Mouse (Mus musculus) adipose tissue, adult 10 weeks (tissue): Measurements from ENCODE around the gene Emid1. TPM values are rescaled to one million over a fixed set of nuclear protein-coding genes. Genes with fewer than 3 reads are reported as not detected.

Experiments used
- polyA plus RNA-seq: library from polyadenylated mRNA; stranded (reverse); fragments of 350-450 nt; fragmentation: Illumina TruSeq; extraction: RNeasy Lipid Tissue Mini Kit (QIAGEN cat#74804); gene quantifications from one replicate; pipeline ENCODE4 v1.2.3, GENCODE M21; 2014; ENCODE audit warnings: low read depth, low replicate concordance

The Emid1 gene
- 130 TPM for polyA plus RNA-seq

GRCm38 (mm10) chr11:5151680-5152337, at the start of gene Emid1:
TSS of gene Emid1 (minus strand) at chr11:5152257.

DNA sequence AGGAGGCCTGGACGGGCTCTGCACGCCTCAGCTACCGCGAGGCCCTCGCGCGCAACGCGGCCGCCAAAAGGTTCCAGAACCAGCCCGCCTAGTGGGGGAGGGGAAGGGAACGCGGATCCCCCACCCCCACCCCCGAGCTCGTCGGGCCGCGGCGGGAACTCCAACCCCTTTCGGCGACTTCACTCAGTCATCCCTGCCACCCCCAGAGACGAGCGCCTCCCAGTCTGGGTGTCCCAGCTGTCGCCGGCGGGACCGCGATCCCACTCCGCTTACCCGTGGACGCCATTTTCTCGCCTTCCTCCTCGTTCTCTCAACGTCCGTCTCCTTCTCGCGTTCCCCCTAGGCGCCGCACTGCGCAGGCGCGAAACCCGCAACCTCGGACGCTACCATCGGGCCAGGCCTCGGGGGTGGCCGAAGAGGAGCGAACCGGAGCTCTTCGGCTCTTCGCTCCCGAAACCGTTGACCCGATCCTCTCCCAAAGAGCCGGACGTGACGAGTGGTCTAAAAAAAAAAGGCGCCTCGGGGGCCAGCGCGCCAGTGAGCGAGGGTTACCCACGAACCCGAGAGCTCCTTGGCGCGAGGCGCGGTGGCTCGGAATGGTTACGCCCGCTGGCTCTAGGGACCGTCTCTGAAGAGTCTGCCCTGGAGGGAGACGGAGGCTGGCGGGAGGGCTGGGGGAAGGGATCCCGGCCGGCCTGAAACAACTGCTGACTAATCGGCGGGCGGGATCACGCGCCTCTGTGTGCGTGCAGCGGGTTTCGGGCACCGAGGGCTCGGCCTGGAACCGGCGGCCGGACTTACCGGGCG, 53.1 kb downstream of the Emid1 start, which contains the start of the genes Rhbdd3 and Ewsr1:
Gene Rhbdd3 (plus strand): TSS at position 191 of the 807 bp plus-strand sequence.
Gene Ewsr1 (minus strand): TSS at position 531 of the 807 bp plus-strand sequence.

GRCm38 (mm10) chr11:5065056-5065821, 86.8 kb downstream of the Emid1 start, which contains the start of gene Gas2l1:
TSS of gene Gas2l1 (minus strand) at chr11:5065327.

GRCm38 (mm10) chr11:5057856-5058641, 94.0 kb downstream of the Emid1 start, which contains the start of gene Rasl10a:
TSS of gene Rasl10a (plus strand) at chr11:5058128.

Other genes with a start within 250 kb of the Emid1 start
- 0.26 TPM for gene Nefh, start 204.2 kb downstream of the Emid1 start, polyA plus RNA-seq
- 54.3 TPM for gene Ap1b1, start 165.4 kb downstream of the Emid1 start, polyA plus RNA-seq
- gene Rasl10a, start 94.1 kb downstream of the Emid1 start, polyA plus RNA-seq: 18.2 TPM
- gene Gas2l1, start 86.9 kb downstream of the Emid1 start, polyA plus RNA-seq: 136 TPM
- gene Rhbdd3, start 53.3 kb downstream of the Emid1 start, polyA plus RNA-seq: 59.8 TPM
- 377 TPM for gene Ewsr1, start 53.0 kb downstream of the Emid1 start, polyA plus RNA-seq
- gene Kremen1, start 109.3 kb upstream of the Emid1 start, polyA plus RNA-seq: 28.6 TPM